Mouse (Mus musculus) heart, postnatal 36 days (tissue): ENCODE results near the gene Ccna1. TPM values are rescaled to one million over a fixed set of nuclear protein-coding genes. Genes with fewer than 3 reads are reported as not detected.

Experiments used
- DNase-seq, 2 experiments: peaks; one replicate each; pipeline ENCODE4 v3.0.0; 2021 to 2022
- intact Hi-C: fragments of 180-260 bp; cut with DNase I; formaldehyde crosslinking; loops from one replicate; pipeline ENCODE4 v1.15.1; 2025
- total RNA-seq, 2 experiments: library from RNA; stranded (reverse); gene quantifications; 2 replicates each; pipeline ENCODE4 v1.2.3; 2021

The Ccna1 gene
- total RNA-seq, 2 experiments from 2014 or later, result not detected

DNA sequence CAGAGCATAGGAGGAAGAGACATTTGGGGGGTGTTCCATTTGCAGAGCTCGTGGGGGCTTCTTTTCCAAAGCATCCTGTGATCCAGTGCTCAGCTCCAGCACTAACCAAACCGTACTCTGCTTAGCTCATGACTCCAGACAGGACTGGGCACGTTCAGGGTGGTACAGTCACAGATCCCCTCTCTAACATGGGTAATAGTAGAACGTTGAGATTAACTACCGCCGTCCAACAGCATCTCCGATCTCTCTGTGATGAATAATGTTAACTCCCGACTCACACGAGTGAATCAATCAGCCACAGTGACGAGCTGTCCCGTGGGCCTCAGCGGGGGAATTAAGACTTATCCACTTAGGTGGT, 11.3 kb upstream of the Ccna1 start:
- intact Hi-C loops, result no loop called here
- no peak for DNase-seq

DNA sequence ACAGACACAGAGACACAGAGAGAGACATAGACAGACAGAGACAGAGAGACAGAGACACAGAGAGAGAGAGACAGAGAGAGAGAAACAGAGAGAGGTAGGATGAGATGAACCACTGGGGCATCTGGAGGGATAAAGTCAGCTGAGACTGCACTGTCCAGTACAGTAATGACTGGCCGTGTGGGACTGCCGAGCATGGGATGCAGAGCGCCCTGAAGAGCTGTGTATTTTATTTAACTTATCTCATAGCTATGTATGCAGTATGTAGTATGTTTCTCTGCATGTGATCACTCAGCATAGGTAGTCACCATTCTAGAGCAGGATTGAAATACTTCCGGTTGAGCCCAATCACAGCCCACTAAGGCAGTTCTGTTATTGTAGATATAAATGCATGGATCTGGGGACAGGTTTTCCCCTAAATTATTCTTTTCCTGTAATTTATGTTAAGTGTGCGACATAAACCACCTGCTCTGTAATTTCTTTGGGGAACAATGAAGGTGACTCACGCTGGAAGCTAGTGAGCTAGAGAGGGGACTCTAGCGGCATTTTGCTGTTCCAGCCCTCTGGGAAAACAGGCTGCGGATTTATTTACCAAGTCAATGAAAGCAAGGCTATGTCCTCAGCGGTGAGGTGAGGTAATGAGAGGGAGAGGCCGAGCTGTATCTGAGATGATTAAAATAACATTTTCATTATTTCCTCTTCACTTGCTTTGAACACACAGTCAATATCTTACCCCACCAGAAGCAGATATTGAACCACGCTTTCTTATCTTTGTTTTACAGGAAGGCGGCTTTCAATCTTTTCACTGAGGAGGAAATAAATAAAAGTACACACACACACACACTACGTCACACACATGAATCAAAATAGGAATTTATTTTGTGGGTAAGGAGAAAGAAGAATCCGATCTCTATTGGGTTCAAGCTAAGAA, 10.7 kb upstream of the Ccna1 start:
- intact Hi-C loops, result loop anchor here (2.0 kb wide), 1 partner anchor 251 kb away; no protein-coding TSS in a partner anchor
- DNase-seq, result no peak

DNA sequence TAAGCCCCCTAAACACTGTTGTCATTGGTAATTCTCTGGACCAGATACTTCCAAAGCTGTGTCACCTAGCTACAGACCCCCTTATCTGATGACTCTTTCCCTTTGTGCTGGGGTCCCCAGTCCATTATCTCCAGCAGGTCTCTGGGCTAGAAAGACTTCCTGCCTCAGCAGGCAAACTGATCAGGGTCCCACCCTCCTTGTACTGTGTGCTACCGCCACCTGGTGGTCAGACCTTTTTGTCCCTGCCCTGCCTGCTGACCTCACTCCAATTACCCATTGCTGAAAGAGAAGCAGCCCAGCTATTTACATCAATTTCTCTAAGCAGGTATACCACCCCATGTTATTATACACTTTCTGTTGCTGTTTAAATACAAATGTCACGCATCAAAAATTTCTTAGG, 9.1 kb upstream of the Ccna1 start:
- peak; percentile 69 to 82 for DNase-seq
- intact Hi-C loops, result loop anchor here (2.0 to 5.0 kb wide), 3 partner anchors 137 to 267 kb away; no protein-coding TSS in a partner anchor

DNA sequence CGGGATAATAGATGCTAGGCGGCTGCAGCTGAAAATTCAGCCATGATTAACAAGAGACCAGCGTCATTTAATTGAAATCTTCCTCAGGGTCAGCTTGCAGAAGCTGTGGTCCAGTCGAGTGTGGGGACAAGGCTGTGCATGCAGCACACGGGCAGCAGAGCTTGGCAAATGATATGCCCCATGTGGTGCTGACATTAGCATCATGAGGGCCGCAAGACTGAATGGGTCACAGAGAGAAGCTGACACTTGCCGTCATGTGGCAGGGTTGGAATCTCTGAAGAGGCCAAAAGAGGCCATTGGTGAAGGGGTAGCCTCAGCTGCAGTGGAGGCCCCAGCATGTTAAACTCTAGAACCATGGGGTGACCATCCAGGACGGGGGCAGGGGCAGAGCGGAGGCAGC, 7.4 kb upstream of the Ccna1 start:
- no peak for DNase-seq
- intact Hi-C loops, result loop anchor here (2.0 to 5.0 kb wide), 3 partner anchors 40 to 265 kb away; no protein-coding TSS in a partner anchor

DNA sequence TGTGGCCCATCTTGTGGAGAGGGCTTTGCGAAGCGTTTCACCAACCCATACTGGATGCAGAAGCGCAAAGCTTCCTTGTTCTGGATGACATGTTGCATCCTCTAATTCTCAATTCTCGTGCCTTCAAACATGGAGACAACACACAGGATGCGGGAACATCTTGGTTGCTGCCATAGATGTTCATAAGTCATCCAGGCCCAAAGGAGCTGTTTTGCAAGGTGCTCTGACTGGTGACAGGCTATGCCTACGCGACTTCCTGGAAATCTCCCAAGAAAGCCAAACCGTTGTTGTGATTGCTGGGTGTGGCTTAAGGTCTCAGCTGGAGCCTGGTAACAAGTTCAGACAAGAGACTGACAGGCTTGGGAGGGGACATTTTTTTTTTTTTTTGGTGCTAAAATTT, 1.1 kb upstream of the Ccna1 start:
- DNase-seq, result no peak
- intact Hi-C loops, result no loop called here

DNA sequence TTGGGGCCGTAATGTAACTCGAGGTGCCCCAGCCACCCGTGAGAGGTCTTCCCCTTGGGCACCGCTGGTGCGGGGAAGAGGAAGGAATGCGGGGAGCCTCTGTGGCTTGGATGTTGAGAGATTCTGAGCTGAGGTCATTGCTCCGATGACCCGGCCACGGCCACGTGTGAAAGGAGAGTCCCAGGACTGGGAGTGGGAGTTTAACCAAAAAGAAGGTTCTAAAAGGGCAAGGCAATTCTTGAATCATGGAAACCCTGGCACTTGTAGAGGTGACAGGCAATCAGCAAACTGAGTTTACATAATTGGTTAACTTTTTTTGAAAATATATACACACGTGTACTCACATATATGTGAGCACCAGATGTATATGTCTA, 433 bp upstream of the Ccna1 start:
- DNase-seq, result no peak
- intact Hi-C loops, result loop anchor here (2.0 kb wide), 1 partner anchor 27 kb away; no protein-coding TSS in a partner anchor

DNA sequence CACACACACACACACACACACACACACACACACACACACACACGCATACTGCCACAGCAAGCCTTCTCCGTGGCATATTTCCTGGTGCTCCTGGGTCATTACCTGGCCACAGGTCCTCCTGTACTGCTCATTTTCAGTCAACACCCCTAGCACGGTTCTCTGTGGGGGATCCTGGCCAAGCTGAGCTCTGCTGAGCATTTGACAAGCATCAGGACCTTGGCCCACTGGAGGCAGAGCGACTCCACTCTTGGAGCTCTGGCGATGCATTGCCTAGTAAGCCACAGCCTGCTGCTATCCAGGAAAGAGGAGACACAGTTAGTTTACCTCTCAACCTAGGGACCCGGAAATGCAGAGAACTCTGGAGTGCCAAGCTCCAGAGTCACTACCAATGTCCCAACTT, 1.1 kb downstream of the Ccna1 start:
- intact Hi-C loops, result loop anchor here (2.0 kb wide), 1 partner anchor 25 kb away; no protein-coding TSS in a partner anchor
- no peak for DNase-seq

DNA sequence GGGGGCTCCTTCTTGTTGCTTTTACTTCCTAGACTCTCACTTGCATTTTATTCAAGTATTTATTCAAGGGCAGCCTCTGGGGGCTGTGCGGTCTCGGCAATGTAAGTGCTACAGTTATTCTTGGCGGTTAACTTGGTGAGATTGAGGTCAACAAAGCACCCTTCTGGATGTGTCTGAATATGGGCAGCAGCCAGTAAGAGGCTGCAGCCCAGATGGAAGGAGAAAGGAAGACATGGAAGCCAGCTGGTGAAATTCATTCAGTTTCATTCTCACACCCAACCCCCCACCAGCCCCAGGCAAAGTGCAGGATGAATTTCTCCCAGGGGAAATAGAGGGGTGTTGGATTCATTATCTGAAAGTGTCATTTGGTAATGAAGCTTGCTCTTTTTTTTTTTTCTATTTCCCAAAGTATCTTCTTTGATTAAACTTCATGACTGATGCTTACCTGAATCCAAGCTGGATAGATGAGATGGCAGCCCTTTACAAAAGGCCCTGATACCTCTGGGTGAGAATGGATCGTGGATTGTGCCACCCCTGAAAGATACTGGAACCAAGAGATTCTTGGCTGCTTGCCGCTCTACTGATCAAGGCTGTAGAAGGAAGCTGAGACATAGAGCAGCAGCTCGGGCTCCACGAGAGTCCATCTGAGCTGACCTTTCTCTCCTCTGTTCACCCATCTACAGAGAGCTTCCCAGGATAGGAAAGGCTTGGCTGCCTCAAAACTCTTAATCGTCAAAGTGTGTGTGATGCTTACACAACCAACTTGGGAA, 10.5 kb downstream of the Ccna1 start:
- intact Hi-C loops, result no loop called here
- peak in 1 of 2 experiments; percentile 11 for DNase-seq

DNA sequence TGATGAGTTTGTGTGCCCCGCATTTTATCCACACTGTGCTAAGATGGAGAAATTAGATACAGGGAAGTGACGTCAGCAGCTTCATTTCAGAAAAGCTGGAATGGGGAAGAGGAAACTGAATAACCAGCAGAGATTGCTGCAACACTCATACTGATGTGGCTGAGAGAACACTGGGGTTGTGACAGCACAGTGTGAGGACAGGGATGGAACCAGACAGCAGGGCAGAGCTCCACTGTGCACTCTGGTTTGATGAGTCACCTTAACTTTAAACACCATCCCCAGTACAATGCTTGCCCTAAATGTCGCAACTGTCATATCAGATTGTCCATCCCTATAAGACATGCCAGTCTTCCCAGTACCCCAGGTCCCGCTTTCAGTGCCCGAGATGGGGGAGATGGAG, 17.7 kb downstream of the Ccna1 start:
- intact Hi-C loops, result no loop called here
- DNase-seq, result no peak

DNA sequence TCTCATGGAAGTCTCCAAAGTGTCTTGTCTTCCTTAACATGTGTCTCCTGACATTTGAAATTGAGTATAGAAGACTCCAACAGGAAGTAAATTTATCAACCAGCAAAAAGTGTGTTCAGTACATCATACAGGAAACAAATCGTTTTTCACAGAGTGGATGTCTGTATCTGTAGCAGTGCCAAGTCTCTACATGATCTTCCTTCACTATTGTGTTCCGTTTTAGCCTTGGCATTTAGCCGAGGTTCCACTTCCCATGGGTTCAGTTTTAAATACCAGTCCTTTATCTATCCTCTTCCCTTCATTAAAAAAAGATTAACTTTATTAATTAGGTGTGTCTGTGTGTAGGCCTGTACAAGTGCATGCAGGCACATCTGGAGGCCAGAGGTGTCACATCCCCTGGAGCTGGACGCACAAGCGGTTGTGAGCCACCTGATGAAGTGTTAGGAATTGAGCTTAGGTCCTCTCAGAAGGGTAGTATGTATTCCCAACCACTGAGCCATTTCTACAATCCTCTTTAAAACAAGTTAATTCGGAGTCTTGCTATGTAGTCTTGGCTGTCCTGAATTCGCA, 27.9 kb downstream of the Ccna1 start:
- no peak for DNase-seq
- intact Hi-C loops, result no loop called here

DNA sequence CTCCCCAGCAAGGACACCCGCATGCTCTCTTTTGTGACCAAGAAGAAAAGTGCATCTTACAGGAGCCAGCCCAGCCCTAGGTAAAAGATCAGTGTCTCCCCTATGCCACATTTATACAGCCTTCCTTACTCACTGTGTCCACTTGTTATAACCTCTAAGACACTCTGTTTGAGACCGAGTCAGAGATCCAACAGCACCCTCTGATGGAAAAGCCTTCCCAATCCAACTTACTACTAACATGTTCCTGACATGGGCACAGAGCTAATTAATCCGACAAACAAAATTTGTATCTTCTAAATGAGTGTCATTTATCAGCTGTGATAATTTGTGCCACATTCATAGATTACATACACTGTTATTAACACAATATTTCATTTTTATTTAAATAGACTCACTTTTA, 29.8 kb downstream of the Ccna1 start:
- no peak for DNase-seq

DNA sequence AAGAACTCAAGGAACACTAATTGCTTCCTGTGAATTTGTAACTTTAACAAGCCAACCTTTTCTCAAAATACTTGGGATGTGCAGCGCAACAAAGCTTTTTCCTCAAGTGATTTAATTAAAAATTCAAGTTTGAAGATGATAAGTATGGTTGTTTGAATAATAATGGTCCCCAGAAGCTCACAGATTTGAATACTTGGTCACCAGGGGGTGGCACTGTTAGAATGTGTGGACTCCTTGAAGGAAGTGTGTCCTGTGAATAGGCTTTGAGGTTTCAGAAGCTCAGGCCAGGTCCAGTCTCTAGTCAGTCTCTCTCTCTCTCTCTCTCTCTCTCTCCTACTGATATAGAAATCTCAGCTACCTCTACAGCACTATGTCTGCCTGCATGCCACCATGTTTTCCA, 32.0 kb downstream of the Ccna1 start:
- intact Hi-C loops, result loop anchor here (2.0 kb wide), 1 partner anchor 39 kb away; no protein-coding TSS in a partner anchor
- no peak for DNase-seq

More for the DNA sequence above, 29.8 kb downstream of the Ccna1 start:
- intact Hi-C loops, result no loop called here

DNA sequence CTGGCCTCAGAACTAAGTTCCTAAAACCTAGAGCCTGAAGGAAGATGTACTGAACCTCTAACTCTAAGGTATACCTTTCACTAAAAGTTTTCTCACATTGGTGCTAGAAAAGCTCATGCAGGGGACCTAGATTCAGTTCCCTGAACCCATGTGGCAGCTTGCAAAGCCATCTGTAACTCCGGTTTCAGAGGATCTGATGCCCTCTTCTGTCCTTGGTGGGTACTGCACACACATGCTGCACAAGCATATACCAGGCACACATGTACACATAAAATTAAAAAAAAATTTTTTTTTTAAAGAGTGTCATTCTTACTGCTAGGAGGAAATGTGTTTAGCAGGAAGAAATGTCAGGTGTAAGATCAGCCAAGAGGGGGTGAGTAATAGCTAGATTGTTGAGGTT, 33.1 kb downstream of the Ccna1 start:
- DNase-seq, result no peak
- intact Hi-C loops, result loop anchor here (2.0 kb wide), 1 partner anchor 41 kb away; no protein-coding TSS in a partner anchor

DNA sequence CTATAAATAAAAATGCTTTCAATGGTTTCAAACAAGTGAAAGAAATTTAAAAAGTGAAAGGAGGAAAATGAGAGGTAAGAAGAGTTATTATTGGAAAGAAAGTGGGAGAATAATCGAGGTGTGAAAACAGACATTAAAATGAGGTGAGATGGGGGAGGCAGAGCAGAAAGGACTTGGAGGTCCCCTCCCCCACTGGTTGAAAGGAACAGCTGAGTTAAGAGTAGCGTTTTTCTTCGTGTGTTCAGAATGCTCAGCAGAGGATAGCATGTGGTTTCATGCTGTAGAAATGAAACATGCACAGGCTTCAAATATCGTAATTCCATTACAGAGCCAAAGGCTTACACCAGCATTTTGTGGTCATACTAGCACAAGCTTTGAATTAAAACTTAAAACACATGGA, 42.8 kb downstream of the Ccna1 start:
- intact Hi-C loops, result no loop called here
- no peak for DNase-seq

DNA sequence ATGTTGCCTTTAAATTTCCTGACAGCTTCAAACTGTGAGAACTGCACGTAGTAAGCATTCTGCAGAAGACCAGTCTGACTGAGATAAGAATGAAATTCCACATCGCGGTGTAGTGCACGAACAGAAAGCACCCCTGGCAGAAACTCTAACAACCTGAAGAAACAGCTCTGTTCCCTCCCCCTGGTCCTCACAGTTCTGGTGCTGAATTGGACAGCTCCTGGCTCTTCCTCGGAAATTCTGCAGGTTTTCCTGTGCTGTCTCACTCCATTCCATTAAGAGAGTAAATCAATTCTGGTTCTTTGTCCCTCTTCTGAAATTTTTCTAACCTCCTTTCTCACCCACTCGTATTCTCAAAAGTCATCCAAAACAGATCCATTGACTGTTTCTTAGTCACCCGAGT, 43.6 kb downstream of the Ccna1 start:
- DNase-seq, result no peak
- intact Hi-C loops, result no loop called here

DNA sequence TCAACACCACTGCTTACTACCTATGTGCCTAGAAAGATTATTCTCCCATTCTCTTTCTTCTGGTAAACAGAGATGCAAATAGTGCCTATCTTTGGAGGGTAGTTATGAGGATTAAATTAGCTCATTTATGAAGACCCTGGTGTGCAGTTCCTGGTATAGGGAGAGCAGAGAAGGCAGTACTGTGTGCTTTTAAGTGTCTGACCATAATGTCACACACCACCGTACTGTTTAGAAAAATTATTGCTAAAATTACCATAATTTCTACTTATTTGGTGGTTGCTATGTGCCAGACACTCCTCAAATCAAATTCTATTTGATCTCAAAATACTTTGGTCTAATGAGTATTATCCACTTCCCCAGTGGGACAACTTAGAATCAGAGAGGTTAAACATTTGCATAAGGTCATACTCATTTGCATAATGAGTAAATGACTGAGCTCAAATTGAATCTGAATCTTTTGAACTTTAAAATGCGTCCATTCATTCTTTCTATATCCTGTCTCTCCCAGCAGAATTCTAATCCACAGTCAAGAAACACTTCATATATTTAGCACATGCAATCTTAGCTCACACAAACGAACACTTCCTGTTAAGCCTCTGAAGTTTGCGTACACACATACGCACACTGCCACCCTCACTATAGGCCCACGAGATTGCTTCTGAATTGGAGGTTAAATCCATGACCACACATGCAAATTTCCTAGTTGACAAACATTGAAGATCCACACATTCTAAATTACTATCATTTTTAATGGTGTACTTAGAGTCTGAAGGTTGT, 46.1 kb downstream of the Ccna1 start:
- intact Hi-C loops, result no loop called here
- no peak for DNase-seq

DNA sequence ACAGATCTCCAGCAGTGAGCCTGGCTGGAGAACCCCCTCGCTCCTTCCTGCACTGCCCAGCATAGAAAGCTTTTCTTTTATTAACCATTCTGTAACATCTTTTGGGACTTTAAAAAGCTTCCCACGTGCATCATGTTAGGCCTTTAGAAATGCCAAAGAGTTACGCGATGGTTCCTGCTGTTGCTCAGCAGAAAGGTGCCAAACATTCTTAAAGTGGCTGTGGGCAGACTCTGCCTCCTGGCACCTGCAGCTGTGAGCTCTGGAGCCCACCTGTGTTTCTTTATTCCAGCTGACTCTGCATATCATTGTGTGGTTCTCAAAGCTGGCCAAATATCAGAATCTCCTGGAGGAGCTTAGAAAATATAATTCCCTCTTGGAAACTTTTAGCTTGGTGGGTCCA, 51.3 kb downstream of the Ccna1 start:
- no peak for DNase-seq
- intact Hi-C loops, result no loop called here

DNA sequence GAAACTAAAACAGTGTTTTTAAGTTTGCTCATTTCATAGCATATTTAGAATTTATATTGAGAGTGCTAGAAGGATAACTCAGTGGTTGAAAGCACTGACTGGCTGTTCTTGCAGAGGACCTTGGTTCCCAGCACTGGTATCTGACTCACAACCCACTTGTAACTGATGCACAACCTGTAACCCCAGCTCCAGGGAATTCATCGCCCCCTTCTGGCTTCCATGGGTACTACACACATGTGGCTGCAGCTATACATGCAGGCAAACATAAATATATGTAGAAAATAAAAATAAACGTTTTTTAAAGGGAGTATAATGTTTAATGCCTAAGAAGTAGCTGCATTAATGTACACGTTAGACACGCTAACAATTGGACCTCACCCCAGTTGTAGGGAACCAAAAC, 53.6 kb downstream of the Ccna1 start:
- no peak for DNase-seq
- intact Hi-C loops, result no loop called here
